Mouse (Mus musculus) embryonic facial prominence, embryonic 10.5 days (tissue): ENCODE measurements around the gene Adam1b. TPM values are rescaled to one million over a fixed set of nuclear protein-coding genes. Genes with fewer than 3 reads are reported as not detected.

ENCODE experiments used
- DNase-seq: peaks from one replicate; pipeline ENCODE4 v3.0.0-alpha.2; 2017; ENCODE audit warnings: low spot score
- H3K27ac ChIP-seq: fragments of 300-500 bp; sonication (generic); replicated peaks from 2 replicates; pipeline ENCODE4 v1.5.1; 2016; ENCODE audit warnings: mild to moderate bottlenecking
- H3K27me3 ChIP-seq: fragments of 300-500 bp; sonication (generic); replicated peaks from 2 replicates; pipeline ENCODE4 v1.6.1; 2016; ENCODE audit warnings: low read depth, mild to moderate bottlenecking; ENCODE audit not compliant: poor library complexity, severe bottlenecking
- H3K36me3 ChIP-seq: fragments of 300-500 bp; sonication (generic); replicated peaks from 2 replicates; pipeline ENCODE4 v1.6.1; 2016; ENCODE audit warnings: mild to moderate bottlenecking, moderate library complexity
- H3K4me1 ChIP-seq: fragments of 300-500 bp; sonication (generic); 2 replicates; pipeline ENCODE4 v1.6.1; 2016
- H3K4me3 ChIP-seq: fragments of 300-500 bp; sonication (generic); 2 replicates; pipeline ENCODE4 v1.5.1; 2016; ENCODE audit warnings: mild to moderate bottlenecking, moderate library complexity
- H3K9me3 ChIP-seq: fragments of 300-500 bp; sonication (generic); 2 replicates; pipeline ENCODE4 v1.6.1; 2016; ENCODE audit warnings: mild to moderate bottlenecking
- WGBS: fragments of 180-500 bp; shearing (Covaris S2); methylation state at CpG from one replicate; pipeline ENCODE4 v1.1.7; 2016; 5-methylcytosine and 5-hydroxymethylcytosine counted together
- polyA plus RNA-seq: library from polyadenylated mRNA; unstranded; fragments of >200 nt; fragmentation: Nextera tagmentation; extraction: Ambion mirVana; gene quantifications from 2 replicates; pipeline ENCODE4 v1.2.1, GENCODE M21; 2016

Gene Adam1b
- polyA plus RNA-seq, 1 experiment from 2014 or later, result not detected

DNA sequence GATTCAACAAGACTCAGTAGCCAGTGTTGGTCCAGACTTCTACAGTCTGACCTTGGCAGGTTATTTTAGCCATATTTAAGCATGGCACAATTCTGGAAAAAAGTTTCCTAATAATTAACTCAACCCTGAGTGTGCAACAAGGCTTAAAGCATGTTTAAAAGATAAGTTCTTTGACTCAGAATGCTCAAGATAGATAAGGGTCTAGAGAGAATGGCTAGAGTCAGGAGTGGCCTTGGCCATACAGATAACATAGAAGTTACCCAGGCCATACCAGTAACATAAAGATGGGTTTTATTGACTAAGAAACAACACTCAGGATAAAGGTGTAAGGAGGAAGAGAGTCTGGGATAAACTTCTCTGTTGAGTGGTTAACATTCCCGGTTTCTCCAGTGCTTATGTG, 27.2 kb downstream of the Adam1b start:
- Histone ChIP-seq H3K36me3 (no peaks in the 10 kb centered on the region), H3K4me3 (no peak overlapping the region)
- 85% methylated on average over 1 of the region's 1 CpGs for WGBS

DNA sequence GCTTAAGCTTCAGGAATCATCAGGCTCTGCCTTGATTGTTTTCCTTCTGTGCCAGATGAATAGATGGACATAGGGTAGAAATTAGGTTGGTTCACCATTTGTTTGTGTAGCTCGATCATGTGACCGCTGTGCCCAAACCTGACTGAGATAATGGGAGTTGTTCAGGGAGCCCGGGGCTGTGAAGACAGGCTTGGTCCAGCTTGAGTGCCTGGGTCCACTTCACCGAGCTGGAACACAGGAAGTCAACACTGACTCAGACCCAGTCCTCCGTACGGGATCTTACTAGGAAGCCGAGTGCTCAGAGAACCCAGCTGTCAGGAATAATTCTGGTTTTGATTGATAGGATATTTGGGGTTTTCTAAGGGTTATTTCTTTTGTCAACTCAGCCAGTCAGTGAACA, 28.6 kb downstream of the Adam1b start:
- Histone ChIP-seq H3K27ac (no peak overlapping the region), H3K4me3 (no peak overlapping the region), H3K4me1 (no peaks in the 10 kb centered on the region), H3K9me3 (no peaks in the 10 kb centered on the region), H3K36me3 (no peaks in the 10 kb centered on the region), H3K27me3 (no peaks in the 10 kb centered on the region)
- DNase-seq, result no peak
- 74% methylated on average over 7 of the region's 7 CpGs for WGBS

More for the DNA sequence above, 27.2 kb downstream of the Adam1b start:
- Histone ChIP-seq H3K27ac (no peak overlapping the region), H3K4me1 (no peaks in the 10 kb centered on the region), H3K27me3 (no peaks in the 10 kb centered on the region), H3K9me3 (no peaks in the 10 kb centered on the region)
- DNase-seq, result no peak

DNA sequence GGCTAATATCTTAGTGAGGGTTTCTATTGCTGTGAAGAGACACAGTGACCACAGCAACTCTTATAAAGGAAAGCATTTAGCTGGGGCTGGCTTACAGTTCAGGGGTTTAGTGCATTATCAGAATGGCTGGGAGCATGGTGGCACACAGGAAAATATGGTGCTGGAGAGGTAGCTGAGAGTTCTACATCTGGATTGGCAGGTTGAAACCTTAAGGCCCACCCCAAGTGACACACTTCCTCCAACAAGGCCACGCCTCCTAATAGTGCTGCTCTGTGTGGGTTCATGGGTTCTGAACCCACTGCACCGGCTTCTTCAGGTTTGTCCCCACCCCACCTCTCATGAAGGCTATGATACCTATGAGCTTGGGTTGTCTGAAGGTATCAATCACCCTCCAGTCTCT, 30.8 kb downstream of the Adam1b start:
- Histone ChIP-seq H3K36me3 (no peaks in the 10 kb centered on the region), H3K4me1 (no peaks in the 10 kb centered on the region), H3K9me3 (no peaks in the 10 kb centered on the region), H3K27ac (no peak overlapping the region), H3K27me3 (no peaks in the 10 kb centered on the region), H3K4me3 (no peak overlapping the region)
- DNase-seq, result no peak
- WGBS, result 91% methylated on average over 2 of the region's 2 CpGs

DNA sequence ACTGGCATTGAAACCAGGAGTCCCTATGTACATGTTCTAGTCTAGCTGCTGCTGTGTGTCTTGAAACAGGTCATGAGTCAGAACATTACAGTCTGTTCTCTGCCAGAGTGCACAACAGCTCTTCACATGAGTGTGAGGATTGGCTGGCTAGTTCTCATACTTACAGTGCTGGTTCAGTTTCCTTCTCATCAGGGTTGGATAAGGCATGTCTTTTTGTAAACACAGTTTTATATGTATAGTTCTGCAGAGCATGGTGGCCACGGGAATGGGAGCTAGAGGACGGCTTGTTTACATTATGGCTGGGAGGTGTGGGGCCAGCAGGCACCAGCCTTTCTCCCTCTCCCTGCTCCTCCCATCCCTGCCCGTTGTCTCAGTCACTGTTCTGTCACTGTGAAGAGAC, 33.7 kb downstream of the Adam1b start:
- no peak overlapping the region for H3K4me3 ChIP-seq
- no peaks in the 10 kb centered on the region for H3K4me1 ChIP-seq
- no peaks in the 10 kb centered on the region for H3K9me3 ChIP-seq
- no peaks in the 10 kb centered on the region for H3K27me3 ChIP-seq
- DNase-seq, result no peak
- no peak overlapping the region for H3K27ac ChIP-seq
- H3K36me3 ChIP-seq, result no peaks in the 10 kb centered on the region
- 50% methylated on average over 3 of the region's 3 CpGs for WGBS

DNA sequence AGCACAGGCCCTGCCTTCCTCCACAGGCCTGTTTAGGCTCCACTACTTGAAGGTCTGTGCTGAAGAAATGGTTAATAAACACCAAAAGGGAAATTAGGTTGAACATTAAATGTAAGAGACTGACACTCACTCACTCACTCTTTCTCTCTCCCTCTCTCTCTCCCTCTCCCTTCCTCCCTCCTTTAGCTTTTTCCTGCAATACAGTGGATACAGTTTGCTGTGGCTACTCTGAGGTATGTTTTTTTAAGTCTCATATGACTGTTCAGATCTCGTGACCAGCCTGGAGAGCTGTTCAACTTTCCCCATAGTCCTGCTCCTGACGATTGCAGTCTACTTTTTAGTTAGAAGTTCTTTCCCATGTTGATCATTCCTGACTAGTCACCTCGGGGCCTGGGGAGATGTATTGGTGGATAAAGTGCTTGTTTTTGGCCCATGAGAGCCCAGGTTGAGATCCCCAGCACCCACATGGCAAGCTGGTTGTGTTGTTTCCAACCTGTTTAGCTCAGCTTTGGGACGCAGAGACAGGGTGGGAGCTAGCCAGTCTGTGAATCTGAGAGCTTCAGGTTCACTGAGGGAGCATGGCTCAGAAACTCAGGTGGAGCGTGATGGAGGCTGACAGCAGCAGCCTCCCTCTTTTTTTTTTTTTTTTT, 39.5 kb downstream of the Adam1b start:
- H3K36me3 ChIP-seq, result no peaks in the 10 kb centered on the region
- no peaks in the 10 kb centered on the region for H3K9me3 ChIP-seq
- H3K4me1 ChIP-seq, result peaks cover 8% of the 10 kb centered on the region
- H3K27me3 ChIP-seq, result no peaks in the 10 kb centered on the region
- 76% methylated on average over 5 of the region's 5 CpGs for WGBS
- H3K4me3 ChIP-seq, result no peak overlapping the region
- no peak for DNase-seq
- no peak overlapping the region for H3K27ac ChIP-seq

DNA sequence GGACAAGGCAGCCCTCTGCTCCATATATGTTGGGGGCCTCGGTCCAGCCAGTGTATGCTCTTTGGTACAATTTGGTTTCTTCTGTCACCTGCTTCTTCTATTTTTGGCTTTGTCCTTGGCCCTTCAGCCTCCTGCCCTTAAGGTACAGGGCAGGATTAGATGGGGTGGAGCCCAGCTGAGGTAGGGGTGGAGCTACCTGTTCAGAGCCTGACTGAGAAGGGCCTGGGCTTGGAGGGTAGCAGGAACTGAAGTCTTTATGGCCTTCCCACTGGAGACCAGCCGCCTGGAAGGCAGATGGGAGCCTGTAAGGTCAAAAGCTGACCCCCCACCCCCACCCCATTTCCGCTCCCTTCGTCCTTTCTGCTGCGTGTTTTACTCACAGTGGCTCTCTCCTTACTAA, 40.3 kb downstream of the Adam1b start:
- Histone ChIP-seq H3K4me3 (no peak overlapping the region), H3K4me1 (peaks cover 8% of the 10 kb centered on the region), H3K27me3 (no peaks in the 10 kb centered on the region), H3K36me3 (no peaks in the 10 kb centered on the region), H3K9me3 (no peaks in the 10 kb centered on the region), H3K27ac (no peak overlapping the region)
- 45% methylated on average over 5 of the region's 5 CpGs for WGBS
- DNase-seq, result no peak

DNA sequence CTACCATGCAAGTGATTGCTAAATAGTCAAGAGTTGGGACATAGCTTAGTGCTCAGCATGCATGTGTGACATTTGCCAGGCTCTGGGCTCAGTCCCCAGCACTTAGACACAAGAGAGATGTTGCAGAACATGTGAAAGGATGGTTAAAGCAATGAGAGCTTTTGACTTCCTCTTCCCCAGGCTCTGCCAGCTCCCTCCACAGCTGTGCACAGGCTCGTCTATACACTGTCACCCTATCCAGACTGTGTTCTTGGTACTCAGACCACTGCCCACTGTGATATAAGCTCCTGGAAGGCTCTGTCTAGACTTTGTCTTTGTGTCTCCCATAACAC, 41.1 kb downstream of the Adam1b start:
- no peaks in the 10 kb centered on the region for H3K9me3 ChIP-seq
- no peaks in the 10 kb centered on the region for H3K27me3 ChIP-seq
- DNase-seq, result no peak
- 45% methylated on average over 1 of the region's 1 CpGs for WGBS
- no peak overlapping the region for H3K27ac ChIP-seq
- H3K4me1 ChIP-seq, result peaks cover 8% of the 10 kb centered on the region
- H3K36me3 ChIP-seq, result no peaks in the 10 kb centered on the region
- H3K4me3 ChIP-seq, result no peak overlapping the region

DNA sequence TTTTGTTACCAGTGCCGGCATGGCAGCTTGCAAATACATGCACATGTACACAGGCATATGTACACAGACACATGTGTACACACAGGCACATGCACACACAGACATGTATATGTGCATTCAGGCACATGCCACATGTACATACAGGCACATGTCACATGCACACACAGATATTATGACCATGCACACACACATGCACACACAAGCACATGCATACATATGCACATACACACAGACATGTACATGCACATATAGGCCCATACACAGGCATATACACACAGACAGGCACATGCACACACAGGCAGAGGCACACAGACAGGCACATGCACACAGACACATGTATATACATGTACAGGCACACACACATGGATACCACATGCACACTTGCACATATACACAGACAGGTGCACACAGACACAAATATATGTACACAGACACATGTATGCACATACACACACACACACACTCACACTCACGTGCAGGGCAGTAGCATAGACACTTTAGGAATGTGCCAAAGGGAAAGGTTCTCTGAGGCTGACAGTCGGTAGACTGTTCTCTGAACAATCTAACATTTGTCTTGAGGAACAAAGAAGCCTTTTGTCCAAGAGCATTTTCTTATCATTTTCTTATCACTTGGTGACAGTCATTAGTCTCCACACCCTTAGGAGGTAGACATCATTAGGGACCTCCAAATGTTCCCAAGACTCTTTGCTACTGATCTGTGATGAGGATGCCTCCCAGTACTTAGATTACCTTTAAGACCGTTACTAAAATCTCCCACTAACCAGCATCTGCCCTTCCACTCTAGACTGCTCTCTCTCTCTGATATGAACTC, 41.7 kb downstream of the Adam1b start:
- Histone ChIP-seq H3K36me3 (no peaks in the 10 kb centered on the region), H3K4me1 (peaks cover 8% of the 10 kb centered on the region), H3K4me3 (no peak overlapping the region), H3K27me3 (no peaks in the 10 kb centered on the region), H3K9me3 (no peaks in the 10 kb centered on the region), H3K27ac (no peak overlapping the region)
- DNase-seq, result no peak
- 48% methylated on average over 4 of the region's 4 CpGs for WGBS

DNA sequence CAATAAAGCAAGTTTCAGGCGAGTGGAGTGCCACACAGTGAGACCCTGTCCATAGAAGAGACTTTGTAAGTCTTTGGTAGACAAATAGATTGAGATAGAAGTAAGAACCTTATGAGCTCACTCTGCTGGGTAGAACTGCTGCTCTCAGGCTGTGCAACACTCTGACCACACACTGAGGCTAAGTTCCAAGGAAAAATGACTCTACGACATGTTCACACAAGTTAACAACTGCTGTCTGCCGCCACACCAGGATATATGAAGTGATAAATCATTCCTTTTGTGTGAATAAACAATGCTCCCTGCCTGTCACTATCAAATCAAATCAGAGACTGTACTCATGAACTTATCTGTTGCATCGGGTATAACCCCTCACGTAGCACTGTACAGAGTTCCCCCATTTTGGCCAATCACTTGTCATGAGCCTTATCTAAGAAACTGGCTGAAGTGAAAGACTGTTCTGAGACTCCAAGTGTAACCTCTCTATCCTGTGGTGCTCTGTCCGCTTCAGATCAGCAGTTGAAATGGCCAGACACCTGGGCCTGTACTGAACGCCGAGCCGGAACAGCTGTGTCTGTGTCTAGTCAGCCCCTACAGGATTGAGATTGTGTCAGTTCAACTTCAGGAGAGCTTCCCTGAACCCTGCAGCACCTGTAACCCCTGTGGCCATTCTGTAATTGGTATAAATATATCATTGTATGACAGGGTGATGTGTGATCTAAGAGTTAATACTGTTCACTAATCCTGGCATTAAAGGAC, 47.5 kb downstream of the Adam1b start:
- Histone ChIP-seq H3K27me3 (no peaks in the 10 kb centered on the region), H3K4me1 (peaks cover 27% of the 10 kb centered on the region), H3K36me3 (no peaks in the 10 kb centered on the region; the same call in 1 of the 2 replicates), H3K27ac (no peak overlapping the region), H3K9me3 (no peaks in the 10 kb centered on the region), H3K4me3 (no peak overlapping the region)
- WGBS, result 84% methylated on average over 9 of the region's 9 CpGs
- DNase-seq, result no peak

DNA sequence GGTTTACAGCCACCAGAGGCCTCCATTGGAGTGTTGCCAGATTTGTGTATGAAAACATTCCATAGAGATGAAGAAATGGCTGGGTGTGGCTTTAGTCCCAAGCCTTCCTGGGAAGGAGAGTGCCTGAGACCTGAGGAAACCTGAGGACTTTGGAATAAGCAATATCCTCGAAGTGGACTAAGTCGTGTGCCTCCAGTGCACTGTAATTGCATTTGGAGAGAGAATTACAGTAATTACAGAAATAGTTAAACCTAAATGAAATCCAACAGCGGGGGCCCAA, 48.8 kb downstream of the Adam1b start:
- Histone ChIP-seq H3K9me3 (no peaks in the 10 kb centered on the region), H3K36me3 (peaks cover 7% of the 10 kb centered on the region), H3K4me3 (no peak overlapping the region), H3K27ac (no peak overlapping the region), H3K4me1 (peaks cover 30% of the 10 kb centered on the region), H3K27me3 (no peaks in the 10 kb centered on the region)
- WGBS, result 92% methylated on average over 3 of the region's 3 CpGs
- DNase-seq, result no peak

DNA sequence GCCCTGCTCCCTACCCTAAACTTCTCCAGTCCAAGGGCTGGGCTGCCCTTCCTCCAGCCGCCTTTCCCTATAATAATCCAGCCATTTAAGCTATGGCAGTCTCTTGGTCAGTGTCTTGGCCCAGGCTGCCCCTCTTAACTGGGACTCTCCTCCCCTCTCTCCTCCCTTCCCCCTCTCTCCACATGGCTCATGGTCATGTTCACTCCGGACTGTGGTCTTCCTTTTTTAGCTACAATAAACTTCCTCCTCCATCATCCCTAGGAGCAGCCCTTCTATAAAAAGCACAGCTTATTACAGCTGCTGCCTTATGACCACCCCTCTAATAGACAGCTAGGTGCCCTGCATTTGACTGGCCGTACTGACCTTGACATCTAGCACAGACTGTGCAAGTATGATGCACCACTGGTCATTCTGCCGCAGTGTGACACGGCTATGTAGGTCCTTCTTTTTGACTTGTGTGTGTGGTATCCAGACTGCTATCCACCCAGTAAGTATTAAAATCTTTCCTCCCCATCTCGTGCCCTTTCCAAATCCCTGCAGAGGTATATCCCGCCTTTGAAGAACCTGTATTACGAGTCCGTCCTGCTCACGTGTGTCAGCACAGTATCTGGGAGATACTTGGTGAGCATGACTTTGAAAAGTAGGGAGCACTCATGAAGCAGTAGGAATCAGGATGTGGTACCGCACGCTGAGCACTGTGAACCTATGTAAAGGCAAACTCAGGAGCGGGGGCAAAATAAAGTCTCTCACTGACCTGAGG, 49.3 kb downstream of the Adam1b start:
- WGBS, result 88% methylated on average over 13 of the region's 13 CpGs
- Histone ChIP-seq H3K4me3 (peak overlapping the region; percentile 82), H3K36me3 (peaks cover 13% of the 10 kb centered on the region), H3K27me3 (no peaks in the 10 kb centered on the region), H3K27ac (no peak overlapping the region), H3K9me3 (no peaks in the 10 kb centered on the region), H3K4me1 (peaks cover 30% of the 10 kb centered on the region)
- no peak for DNase-seq

DNA sequence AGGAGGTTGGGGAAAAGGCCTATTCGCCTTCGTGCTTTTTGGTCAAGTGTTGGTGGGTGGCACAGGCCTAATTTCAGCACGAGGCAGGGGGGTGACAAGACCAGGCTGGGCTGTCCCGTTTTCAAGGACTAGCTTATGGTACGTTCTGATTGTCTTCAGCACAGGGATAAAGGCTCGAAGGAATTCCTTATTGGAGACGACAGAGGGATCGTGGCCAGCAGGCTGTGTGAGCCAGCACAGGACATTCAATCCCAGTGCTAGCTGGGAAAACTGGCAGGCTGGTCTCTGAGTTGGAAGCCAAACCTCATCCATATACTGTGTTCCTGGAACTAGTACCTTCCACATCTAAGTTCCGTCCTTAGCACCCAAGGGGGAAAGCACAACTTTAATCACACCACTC, 50.3 kb downstream of the Adam1b start:
- 10% methylated on average over 9 of the region's 9 CpGs for WGBS
- DNase-seq, result no peak
- peaks cover 23% of the 10 kb centered on the region for H3K36me3 ChIP-seq
- H3K4me1 ChIP-seq, result peaks cover 30% of the 10 kb centered on the region
- no peaks in the 10 kb centered on the region for H3K9me3 ChIP-seq
- peak overlapping the region; percentile 82 for H3K4me3 ChIP-seq
- no peaks in the 10 kb centered on the region for H3K27me3 ChIP-seq
- peak overlapping the region; percentile 94 for H3K27ac ChIP-seq
